Mouse (Mus musculus) embryonic facial prominence, embryonic 14.5 days (tissue): ENCODE measurements at regions not wholly inside any gene's neighbourhood (a gene's known extent, or its start where the extent isn't known, plus 50 kb on each side); places are given as distances from the start of the nearest gene placed in this dataset.

ENCODE experiments used
- ATAC-seq: fragments of 200-750 bp; cut with Nextera tagmentation; 2 replicates; pipeline ENCODE4 v1.8.0; 2017; ENCODE audit warnings: low read depth, moderate number of reproducible peaks, moderate TSS enrichment
- DNase-seq: peaks from one replicate; pipeline ENCODE4 v3.0.0-alpha.2; 2015; ENCODE audit warnings: low spot score
- H3K27ac ChIP-seq: fragments of 300-500 bp; sonication (generic); replicated peaks from 2 replicates; pipeline ENCODE4 v1.5.1; 2014; ENCODE audit warnings: low read depth, mild to moderate bottlenecking, low read length, moderate library complexity
- H3K27me3 ChIP-seq: fragments of 300-500 bp; sonication (generic); replicated peaks from 2 replicates; pipeline ENCODE4 v1.6.1; 2014; ENCODE audit warnings: low read length; ENCODE audit not compliant: control insufficient read depth, insufficient read depth
- H3K36me3 ChIP-seq: fragments of 300-500 bp; sonication (generic); 2 replicates; pipeline ENCODE4 v1.6.1; 2014; ENCODE audit warnings: low read length, mixed read lengths; ENCODE audit not compliant: control insufficient read depth, insufficient read depth
- H3K4me1 ChIP-seq: fragments of 300-500 bp; sonication (generic); 2 replicates; pipeline ENCODE4 v1.6.1; 2014; ENCODE audit warnings: antibody characterized with exemption, low read length; ENCODE audit not compliant: control insufficient read depth, insufficient read depth
- H3K4me2 ChIP-seq: fragments of 300-500 bp; sonication (generic); 2 replicates; pipeline ENCODE4 v1.6.1; 2014; ENCODE audit warnings: low read depth, mild to moderate bottlenecking, low read length, moderate library complexity, mixed read lengths
- H3K4me3 ChIP-seq: fragments of 300-500 bp; sonication (generic); 2 replicates; pipeline ENCODE4 v1.5.1; 2014; ENCODE audit warnings: low read depth, mild to moderate bottlenecking, low read length
- H3K9ac ChIP-seq: fragments of 300-500 bp; sonication (generic); 2 replicates; pipeline ENCODE4 v1.6.1; 2014; ENCODE audit warnings: low read depth, mild to moderate bottlenecking, low read length, moderate library complexity, mixed read lengths
- H3K9me3 ChIP-seq: fragments of 300-500 bp; sonication (generic); 2 replicates; pipeline ENCODE4 v1.6.1; 2016; ENCODE audit warnings: low read length; ENCODE audit not compliant: control insufficient read depth
- WGBS: fragments of 180-500 bp; shearing (Covaris S2); extraction: QIAGEN DNeasy Blood & Tissue Kit; methylation state at CpG from one replicate; pipeline ENCODE4 v1.1.7; 2014; 5-methylcytosine and 5-hydroxymethylcytosine counted together

DNA sequence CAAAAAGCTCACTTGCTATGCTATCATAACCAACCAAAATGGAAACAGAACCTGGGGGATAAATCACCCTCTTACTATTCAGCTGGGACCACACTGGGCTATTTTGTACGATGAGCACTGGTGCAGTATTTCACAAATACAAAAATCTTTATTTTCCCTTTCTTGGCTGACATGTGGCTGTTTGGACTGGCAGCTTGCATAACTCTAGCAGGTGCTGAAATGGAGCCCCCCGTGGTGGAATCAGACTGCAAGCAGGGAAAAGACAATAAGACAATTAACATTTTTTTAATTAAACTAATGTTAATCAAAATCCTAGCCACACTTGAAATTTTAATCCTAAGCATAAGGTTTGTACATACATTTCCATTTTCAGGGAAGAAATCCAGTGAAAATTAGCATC is 196.4 kb upstream of the Irx5 start:
- Histone ChIP-seq H3K9ac (no peak overlapping the region), H3K4me1 (no peaks in the 10 kb centered on the region), H3K4me3 (no peak overlapping the region), H3K36me3 (no peaks in the 10 kb centered on the region), H3K27me3 (no peaks in the 10 kb centered on the region), H3K4me2 (no peak overlapping the region), H3K9me3 (no peaks in the 10 kb centered on the region), H3K27ac (no peak overlapping the region)
- DNase-seq = no peak
- ATAC-seq = no peak
- 41% methylated on average over 2 of the region's 2 CpGs for WGBS

DNA sequence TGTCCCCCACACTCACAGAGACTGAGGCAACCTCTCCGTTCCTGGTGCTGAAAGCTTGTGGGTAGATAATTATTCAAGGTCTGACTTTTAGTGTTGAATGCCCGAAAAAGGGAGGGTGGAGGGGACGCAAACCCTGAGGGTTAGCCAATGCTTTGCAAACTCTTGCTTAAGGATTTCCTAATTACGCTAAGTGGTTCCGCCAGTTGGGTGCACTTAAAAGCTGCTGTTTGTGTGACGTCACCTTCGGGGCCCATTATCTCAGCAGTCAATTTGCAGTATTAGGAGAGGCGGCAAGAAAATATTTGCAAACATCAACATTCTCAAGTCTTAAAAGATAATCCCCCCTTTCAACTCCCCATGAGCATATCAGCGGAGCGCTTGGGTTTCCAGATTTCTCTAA is 199.2 kb upstream of the Irx5 start:
- ATAC-seq (0 out of 2 replicates have a peak, but pooled peaks have one; percentile 26), DNase-seq (peak; percentile 56)
- Histone ChIP-seq H3K27ac (no peak overlapping the region), H3K9me3 (no peaks in the 10 kb centered on the region), H3K27me3 (no peaks in the 10 kb centered on the region), H3K4me3 (no peak overlapping the region), H3K4me2 (no peak overlapping the region), H3K4me1 (no peaks in the 10 kb centered on the region), H3K36me3 (no peaks in the 10 kb centered on the region), H3K9ac (no peak overlapping the region)
- WGBS = 28% methylated on average over 10 of the region's 10 CpGs

DNA sequence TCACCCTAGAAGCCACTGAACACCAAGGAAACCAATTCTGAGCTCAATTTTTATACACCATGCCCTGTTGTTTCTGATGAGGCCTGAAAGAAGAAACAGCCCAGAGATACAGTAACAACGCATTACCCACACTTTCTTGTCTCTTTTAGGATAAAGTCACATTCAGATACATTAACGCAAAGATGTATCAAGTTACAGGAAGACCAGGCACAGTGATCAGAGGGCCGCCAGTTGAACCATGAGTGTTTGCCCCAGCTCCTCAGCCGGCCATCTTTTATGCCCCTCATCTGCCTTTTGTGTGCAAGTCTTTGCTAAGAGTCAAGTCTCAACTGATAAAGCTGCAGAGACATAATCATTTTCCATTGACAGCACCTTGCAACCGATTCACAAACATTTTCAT is 204.9 kb upstream of the Irx5 start:
- Histone ChIP-seq H3K36me3 (no peaks in the 10 kb centered on the region), H3K4me3 (no peak overlapping the region), H3K4me2 (no peak overlapping the region), H3K9me3 (no peaks in the 10 kb centered on the region), H3K27me3 (no peaks in the 10 kb centered on the region), H3K4me1 (no peaks in the 10 kb centered on the region), H3K27ac (no peak overlapping the region), H3K9ac (no peak overlapping the region)
- DNase-seq (no peak), ATAC-seq (no peak)
- 76% methylated on average over 5 of the region's 5 CpGs for WGBS

DNA sequence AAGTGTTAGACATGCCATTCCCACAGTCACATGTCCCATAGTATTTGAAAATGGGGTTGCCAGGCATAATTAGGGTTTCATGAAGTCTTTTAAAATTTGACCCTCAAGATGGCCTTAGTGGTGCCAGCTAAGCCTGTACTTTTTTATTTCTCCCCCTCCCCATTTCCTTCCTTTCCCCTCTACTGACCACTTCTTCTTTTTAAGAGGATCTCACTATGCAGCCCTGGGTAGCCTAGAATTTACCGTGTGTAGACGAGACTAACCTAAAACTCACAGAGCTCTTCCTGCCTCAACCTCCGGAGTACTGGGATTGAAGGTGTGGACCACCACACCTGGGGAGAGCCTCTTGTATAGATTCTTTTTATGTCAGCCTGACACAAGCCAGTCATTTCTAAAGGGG is 209.8 kb upstream of the Irx5 start:
- DNase-seq (no peak), ATAC-seq (no peak)
- Histone ChIP-seq H3K36me3 (no peaks in the 10 kb centered on the region), H3K4me1 (no peaks in the 10 kb centered on the region), H3K4me2 (no peak overlapping the region), H3K9ac (no peak overlapping the region), H3K9me3 (0 out of 2 replicates have a peak, but pooled peaks cover 4% of the 10 kb centered on the region), H3K4me3 (no peak overlapping the region), H3K27me3 (no peaks in the 10 kb centered on the region), H3K27ac (no peak overlapping the region)
- WGBS = 85% methylated on average over 3 of the region's 3 CpGs

DNA sequence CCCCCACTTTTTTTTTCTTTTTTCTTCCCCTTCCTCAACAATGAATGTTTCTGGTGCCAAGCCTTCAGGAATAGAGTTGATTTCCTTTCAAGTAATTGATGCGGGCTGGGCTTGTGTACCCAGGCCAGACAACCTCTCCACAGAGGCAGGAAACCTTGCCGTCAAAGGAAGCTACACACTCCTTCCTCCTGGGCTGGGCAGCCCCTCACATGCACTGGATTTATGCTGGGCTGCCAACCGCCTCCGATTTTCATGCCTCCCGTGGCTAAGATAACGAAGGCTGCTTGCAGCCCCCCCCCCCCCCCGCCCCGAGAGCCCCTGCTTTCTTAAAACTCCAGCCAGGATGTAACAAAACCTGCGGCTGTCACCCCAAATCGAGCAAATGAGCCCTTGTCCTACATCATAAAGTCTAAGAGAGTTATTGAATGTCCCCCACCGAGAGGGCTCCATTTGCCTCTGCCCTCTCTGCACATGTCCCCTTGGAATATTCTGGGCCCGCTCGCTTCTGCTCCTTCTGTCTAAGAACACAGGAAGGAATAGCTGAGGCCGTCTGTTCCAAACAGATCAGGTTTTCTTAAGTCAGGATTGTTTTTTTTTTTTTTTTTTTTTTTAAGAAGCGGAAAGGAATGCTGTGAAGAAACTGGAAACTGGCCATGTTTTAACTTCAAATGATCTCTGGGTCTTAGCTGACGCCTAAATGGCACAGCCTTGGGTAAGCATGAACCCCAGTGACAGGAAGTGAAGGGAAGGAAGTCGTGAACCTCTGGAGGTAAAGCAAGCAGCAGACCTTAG is 220.1 kb upstream of the Irx5 start:
- Histone ChIP-seq H3K9ac (no peak overlapping the region), H3K27me3 (peaks cover 11% of the 10 kb centered on the region; the same call in 1 of the 2 replicates), H3K27ac (peak overlapping the region; percentile 42), H3K4me3 (no peak overlapping the region), H3K4me2 (peak overlapping the region; percentile 23), H3K4me1 (peaks cover 18% of the 10 kb centered on the region), H3K36me3 (no peaks in the 10 kb centered on the region), H3K9me3 (no peaks in the 10 kb centered on the region)
- 0 out of 2 replicates have a peak, but pooled peaks have one; percentile 59 for ATAC-seq
- WGBS = 9% methylated on average over 17 of the region's 17 CpGs
- peak; percentile 72 for DNase-seq

DNA sequence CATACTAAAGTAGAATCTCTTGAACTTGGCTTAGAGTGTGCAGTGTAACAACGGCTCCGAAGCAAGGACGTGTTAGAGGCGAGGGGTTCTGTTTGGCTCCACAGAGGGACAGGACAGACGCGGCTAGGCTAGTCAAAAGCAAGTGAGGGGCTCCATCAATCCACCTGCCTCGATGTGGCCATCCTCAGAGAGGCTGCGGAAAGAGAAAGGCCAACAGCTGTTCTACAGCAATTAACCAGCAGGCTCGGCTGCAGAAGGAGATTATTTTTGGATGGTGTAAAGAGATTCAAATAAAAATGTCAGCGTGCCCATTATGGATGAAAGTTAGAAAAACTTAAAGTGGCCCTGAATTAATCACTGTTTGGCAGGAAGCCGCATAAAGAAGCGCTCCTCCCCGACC is 221.0 kb upstream of the Irx5 start:
- 32% methylated on average over 12 of the region's 13 CpGs for WGBS
- H3K4me3 ChIP-seq = no peak overlapping the region
- H3K9me3 ChIP-seq = no peaks in the 10 kb centered on the region

DNA sequence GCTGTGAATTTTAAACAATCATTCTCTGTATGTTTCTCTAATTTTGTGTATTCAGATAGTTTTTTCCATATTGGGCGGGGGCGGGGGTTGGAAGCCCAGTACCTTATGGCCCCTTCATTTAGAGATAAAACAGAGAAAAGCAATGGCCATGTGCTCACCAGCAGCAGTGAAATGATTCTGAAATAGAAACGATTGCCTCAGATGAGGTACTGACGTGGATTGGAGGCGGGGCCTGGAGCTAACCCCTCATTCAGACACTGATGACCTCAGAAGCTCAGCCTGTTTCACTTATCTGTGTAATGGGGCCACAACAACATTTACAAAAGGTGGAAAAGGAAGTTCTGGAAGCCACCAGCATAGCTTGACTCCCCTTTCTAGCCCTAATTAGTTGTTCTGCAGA is 223.0 kb upstream of the Irx5 start:
- no peak for ATAC-seq
- H3K4me2 ChIP-seq = no peak overlapping the region
- H3K4me1 ChIP-seq = peaks cover 18% of the 10 kb centered on the region
- no peak for DNase-seq
- no peak overlapping the region for H3K4me3 ChIP-seq
- WGBS = 33% methylated on average over 5 of the region's 5 CpGs
- peaks cover 11% of the 10 kb centered on the region; the same call in 1 of the 2 replicates for H3K27me3 ChIP-seq
- no peaks in the 10 kb centered on the region for H3K36me3 ChIP-seq
- H3K27ac ChIP-seq = 0 out of 2 replicates have a peak overlapping the region, but pooled peaks have one; percentile 19
- no peaks in the 10 kb centered on the region for H3K9me3 ChIP-seq
- H3K9ac ChIP-seq = no peak overlapping the region

More for the DNA sequence above, 221.0 kb upstream of the Irx5 start:
- Histone ChIP-seq H3K27me3 (peaks cover 11% of the 10 kb centered on the region; the same call in 1 of the 2 replicates), H3K4me2 (no peak overlapping the region), H3K9ac (no peak overlapping the region), H3K4me1 (peaks cover 18% of the 10 kb centered on the region), H3K36me3 (no peaks in the 10 kb centered on the region), H3K27ac (no peak overlapping the region)
- DNase-seq (peak; percentile 47), ATAC-seq (no peak)

DNA sequence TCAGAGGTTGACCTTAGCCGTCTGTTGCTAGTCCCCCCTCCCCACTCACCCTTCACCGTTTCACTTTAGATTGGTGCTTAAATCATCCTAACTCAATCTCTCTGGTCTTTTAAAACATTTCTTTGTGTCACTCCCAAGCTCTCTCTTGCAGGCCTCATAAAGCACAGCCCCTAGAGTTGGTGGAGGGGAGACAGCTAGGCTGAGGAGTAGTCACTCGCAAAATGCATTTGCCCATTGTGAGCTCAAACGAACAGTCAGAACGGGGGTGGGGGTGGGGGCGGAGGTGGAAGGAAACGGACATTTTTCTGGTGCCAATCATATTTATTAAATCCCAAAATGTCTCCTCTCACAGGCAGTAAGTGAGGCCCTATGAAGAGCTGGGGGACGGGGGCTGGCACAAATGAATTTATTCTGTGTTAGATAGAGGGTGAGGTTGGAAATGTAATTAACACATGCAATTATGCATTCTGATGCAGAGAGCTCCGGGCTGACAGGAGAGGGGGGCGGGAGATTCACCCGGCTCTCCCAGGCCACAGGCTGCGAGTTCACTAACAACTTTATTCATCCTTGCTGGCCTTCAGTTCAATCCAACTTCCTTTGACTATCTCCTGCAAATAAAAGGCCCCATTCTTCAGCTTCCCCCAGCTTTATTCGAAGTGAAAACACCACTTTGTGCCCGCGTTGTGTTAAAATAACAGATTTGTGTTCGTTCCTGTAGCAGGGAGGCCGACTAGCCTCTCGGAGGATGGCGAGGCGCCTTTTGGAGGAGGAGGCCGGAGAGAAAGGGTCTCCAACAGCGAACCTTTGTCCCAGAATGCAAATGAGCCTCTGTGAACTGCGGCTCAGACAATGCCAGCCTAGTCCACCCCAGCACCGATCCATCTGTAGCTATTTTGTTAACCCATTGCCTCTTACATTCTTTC is 223.7 kb upstream of the Irx5 start:
- Histone ChIP-seq H3K36me3 (no peaks in the 10 kb centered on the region), H3K27me3 (peaks cover 11% of the 10 kb centered on the region; the same call in 1 of the 2 replicates), H3K27ac (peak overlapping the region; percentile 19; the same call in 1 of the 2 replicates), H3K4me2 (no peak overlapping the region), H3K9ac (no peak overlapping the region), H3K4me3 (no peak overlapping the region), H3K9me3 (no peaks in the 10 kb centered on the region), H3K4me1 (peaks cover 20% of the 10 kb centered on the region)
- DNase-seq = peak; percentile 59
- peak; percentile 50; the same call in 1 of the 2 replicates for ATAC-seq
- WGBS = 24% methylated on average over 24 of the region's 24 CpGs
